Mouse (Mus musculus) intestine, postnatal 0 days (tissue): Measurements from ENCODE around the gene Gpx7. TPM values are rescaled to one million over a fixed set of nuclear protein-coding genes. Genes with fewer than 3 reads are reported as not detected.
A peak's percentile ranks its signal among the peaks of the same experiment; 100 is the strongest.

ENCODE experiments used
- ATAC-seq: fragments of 200-750 bp; cut with Nextera tagmentation; 2 replicates; pipeline ENCODE4 v1.8.0; 2017; ENCODE audit warnings: mild to moderate bottlenecking, moderate TSS enrichment, moderate library complexity
- H3K27ac ChIP-seq: fragments of 300-500 bp; sonication (generic); 2 replicates; pipeline ENCODE4 v1.5.1; 2014; ENCODE audit warnings: mild to moderate bottlenecking, low read depth, low read length, moderate library complexity
- H3K27me3 ChIP-seq: fragments of 300-500 bp; sonication (generic); replicated peaks from 2 replicates; pipeline ENCODE4 v1.6.1; 2014; ENCODE audit warnings: low read length, mixed read lengths; ENCODE audit not compliant: control insufficient read depth, insufficient read depth
- H3K36me3 ChIP-seq: fragments of 300-500 bp; sonication (generic); 2 replicates; pipeline ENCODE4 v1.6.1; 2014; ENCODE audit warnings: mild to moderate bottlenecking, moderate library complexity; ENCODE audit not compliant: control insufficient read depth, insufficient read depth
- H3K4me1 ChIP-seq: fragments of 300-500 bp; sonication (generic); replicated peaks from 2 replicates; pipeline ENCODE4 v1.6.1; 2014; ENCODE audit warnings: antibody characterized with exemption, low read length, mixed read lengths; ENCODE audit not compliant: control insufficient read depth, insufficient read depth
- H3K4me2 ChIP-seq: fragments of 300-500 bp; sonication (generic); replicated peaks from 2 replicates; pipeline ENCODE4 v1.6.1; 2014; ENCODE audit warnings: low read depth, mild to moderate bottlenecking, moderate library complexity
- H3K4me3 ChIP-seq: fragments of 300-500 bp; sonication (generic); 2 replicates; pipeline ENCODE4 v1.5.1; 2014; ENCODE audit warnings: low read depth, low read length
- H3K9ac ChIP-seq: fragments of 300-500 bp; sonication (generic); 2 replicates; pipeline ENCODE4 v1.6.1; 2014; ENCODE audit warnings: mild to moderate bottlenecking, low read depth, low read length
- H3K9me3 ChIP-seq: fragments of 300-500 bp; sonication (generic); 2 replicates; pipeline ENCODE4 v1.6.1; 2016; ENCODE audit warnings: mixed run types; ENCODE audit not compliant: control insufficient read depth
- CTCF ChIP-seq: sonication (generic); IDR thresholded peaks from 2 replicates; pipeline ENCODE4 v1.5.1; 2016; ENCODE audit warnings: low read depth, mild to moderate bottlenecking, control low read depth, antibody characterized with exemption, moderate library complexity
- WGBS: fragments of 180-500 bp; shearing (Covaris S2); extraction: QIAGEN DNeasy Blood & Tissue Kit; methylation state at CpG from one replicate; pipeline ENCODE4 v1.1.7; 2014; 5-methylcytosine and 5-hydroxymethylcytosine counted together
- polyA plus RNA-seq: library from polyadenylated mRNA; unstranded; fragments of >200 nt; fragmentation: Nextera tagmentation; extraction: Ambion mirVana; gene quantifications from 2 replicates; pipeline ENCODE4 v1.2.1, GENCODE M21; 2015

Gene Gpx7
- polyA plus RNA-seq, 1 experiment from 2014 or later = 22.9 TPM

- Histone ChIP-seq H3K9ac (no peak overlapping the region), H3K36me3 (no peaks in the 10 kb centered on the region), H3K9me3 (no peaks in the 10 kb centered on the region), H3K27me3 (no peaks in the 10 kb centered on the region), H3K27ac (no peak overlapping the region), H3K4me2 (no peak overlapping the region), H3K4me1 (0 out of 2 replicates have a peak, but pooled peaks cover 5% of the 10 kb centered on the region), H3K4me3 (no peak overlapping the region)
- 32% methylated on average over 11 of the region's 11 CpGs for WGBS
- TF ChIP-seq CTCF = no peak
- ATAC-seq = 0 out of 2 replicates have a peak, but pooled peaks have one; percentile 17
Observed at GRCm38 (mm10) chr4:108427719-108428340, 21.1 kb upstream of the Gpx7 start.

- ATAC-seq = peak; percentile 77
- TF ChIP-seq CTCF = no peak
- H3K27ac ChIP-seq = no peak overlapping the region
- H3K4me2 ChIP-seq = no peak overlapping the region
- no peaks in the 10 kb centered on the region for H3K27me3 ChIP-seq
- H3K36me3 ChIP-seq = no peaks in the 10 kb centered on the region
- H3K4me3 ChIP-seq = no peak overlapping the region
- H3K9me3 ChIP-seq = no peaks in the 10 kb centered on the region
- H3K9ac ChIP-seq = no peak overlapping the region
- 40% methylated on average over 2 of the region's 2 CpGs for WGBS
- 0 out of 2 replicates have a peak, but pooled peaks cover 3% of the 10 kb centered on the region for H3K4me1 ChIP-seq
Observed at GRCm38 (mm10) chr4:108424587-108424986, 17.8 kb upstream of the Gpx7 start.

GRCm38 (mm10) chr4:108407621-108408020, 860 bp upstream of the Gpx7 start:
- Histone ChIP-seq H3K9me3 (no peaks in the 10 kb centered on the region), H3K4me3 (no peak overlapping the region), H3K36me3 (no peaks in the 10 kb centered on the region; the same call in 1 of the 2 replicates), H3K4me1 (no peaks in the 10 kb centered on the region), H3K27me3 (no peaks in the 10 kb centered on the region), H3K9ac (no peak overlapping the region), H3K27ac (no peak overlapping the region), H3K4me2 (no peak overlapping the region)
- 66% methylated on average over 8 of the region's 8 CpGs for whole genome bisulfite sequencing
- TF ChIP-seq CTCF = no peak
- no peak for ATAC-seq

GRCm38 (mm10) chr4:108406138-108406860, 462 bp downstream of the Gpx7 start:
- peak; percentile 62 for ATAC-seq
- WGBS = 5% methylated on average over 51 of the region's 52 CpGs

GRCm38 (mm10) chr4:108405766-108406137, 1.0 kb downstream of the Gpx7 start:
- H3K9me3 ChIP-seq = no peaks in the 10 kb centered on the region
- H3K27me3 ChIP-seq = no peaks in the 10 kb centered on the region
- H3K4me3 ChIP-seq = peak overlapping the region; percentile 37
- peaks cover 5% of the 10 kb centered on the region; the same call in 1 of the 2 replicates for H3K36me3 ChIP-seq
- 68% methylated on average over 3 of the region's 3 CpGs for WGBS
- ATAC-seq = peak; percentile 57
- no peak for TF ChIP-seq CTCF
- 0 out of 2 replicates have a peak overlapping the region, but pooled peaks have one; percentile 55 for H3K9ac ChIP-seq
- peak overlapping the region; percentile 72; the same call in 1 of the 2 replicates for H3K4me2 ChIP-seq
- peak overlapping the region; percentile 29; the same call in 1 of the 2 replicates for H3K27ac ChIP-seq
- H3K4me1 ChIP-seq = 0 out of 2 replicates have a peak, but pooled peaks cover 2% of the 10 kb centered on the region

More at GRCm38 (mm10) chr4:108406138-108406860, 462 bp downstream of the Gpx7 start:
- TF ChIP-seq CTCF = no peak
- H3K4me3 ChIP-seq = peak overlapping the region; percentile 37
- peak overlapping the region; percentile 55 for H3K9ac ChIP-seq
- H3K36me3 ChIP-seq = peaks cover 2% of the 10 kb centered on the region; the same call in 1 of the 2 replicates
- H3K9me3 ChIP-seq = no peaks in the 10 kb centered on the region
- peak overlapping the region; percentile 29 for H3K27ac ChIP-seq
- H3K4me2 ChIP-seq = peak overlapping the region; percentile 72
- H3K4me1 ChIP-seq = 0 out of 2 replicates have a peak, but pooled peaks cover under 1% of the 10 kb centered on the region
- H3K27me3 ChIP-seq = no peaks in the 10 kb centered on the region
